Comparison of ENCODE assay signal across 14 mouse cellular contexts in the genomic region with DNA sequence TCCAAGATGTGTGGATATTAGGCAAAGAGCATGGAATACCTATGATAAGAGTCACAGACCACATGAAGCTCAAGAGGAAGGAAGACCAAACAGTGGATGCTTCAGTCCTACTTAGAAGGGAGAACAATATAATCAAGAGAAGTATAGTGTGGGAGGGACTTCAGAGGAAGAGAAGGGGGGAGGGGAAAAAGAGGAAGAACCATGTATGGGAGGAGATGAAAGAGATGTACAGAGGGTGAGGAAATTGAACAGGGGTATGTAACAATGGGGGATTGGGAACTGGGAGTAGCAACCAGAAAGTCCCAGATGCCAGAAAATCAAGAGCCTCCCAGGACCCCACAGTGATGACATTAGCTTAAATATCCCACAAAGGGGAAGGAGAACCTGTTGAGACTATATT.
"Had no signal": no experiment of that assay in that cellular context is flagged by ENCODE, and none has a peak within 500 bp of the region (broad histone marks: within the 10 kb centered on the region; RNA-seq: fewer than 3 reads in every experiment).

No protein-coding gene starts in this region.

- ATAC-seq: hindbrain, embryonic 16.5 days; inflammation-experienced regulatory T-cells, adult 6 months; intestine, embryonic 15.5 days; intestine, postnatal 0 days; liver, embryonic 12.5 days had no signal

- DNase-seq: gastrocnemius, postnatal 14 days; gastrocnemius, postnatal 36 days; heart, adult 18-20 months; kidney, adult 18-20 months; kidney, adult 8-10 months; kidney, postnatal 10 days; kidney, postnatal 25 days; kidney, postnatal 4 days; left cerebral cortex, postnatal 4 days had no signal
